Mouse (Mus musculus) limb, embryonic 14.5 days (tissue): ENCODE results near the gene Prkag1. TPM values are rescaled to one million over a fixed set of nuclear protein-coding genes. Genes with fewer than 3 reads are reported as not detected.

Experiments
- ATAC-seq: fragments of 200-750 bp; cut with Nextera tagmentation; 2 replicates; pipeline ENCODE4 v1.8.0; 2017; ENCODE audit warnings: low read depth, moderate number of reproducible peaks, moderate TSS enrichment; ENCODE audit not compliant: low FRiP score
- DNase-seq: peaks from one replicate; pipeline ENCODE4 v3.0.0-alpha.2; 2015; ENCODE audit warnings: low spot score
- H3K27ac ChIP-seq: fragments of 300-500 bp; sonication (generic); replicated peaks from 2 replicates; pipeline ENCODE4 v1.5.1; 2014; ENCODE audit warnings: low read depth, mild to moderate bottlenecking, low read length, moderate library complexity, mixed read lengths
- H3K27me3 ChIP-seq: fragments of 300-500 bp; sonication (generic); 2 replicates; pipeline ENCODE4 v1.6.1; 2014; ENCODE audit warnings: low read length, mixed read lengths; ENCODE audit not compliant: control insufficient read depth, insufficient read depth
- H3K36me3 ChIP-seq: fragments of 300-500 bp; sonication (generic); 2 replicates; pipeline ENCODE4 v1.6.1; 2014; ENCODE audit warnings: mild to moderate bottlenecking, low read length, moderate library complexity, mixed read lengths; ENCODE audit not compliant: control insufficient read depth, insufficient read depth
- H3K4me1 ChIP-seq: fragments of 300-500 bp; sonication (generic); 2 replicates; pipeline ENCODE4 v1.6.1; 2014; ENCODE audit warnings: antibody characterized with exemption, low read length, mixed read lengths; ENCODE audit not compliant: control insufficient read depth, insufficient read depth
- H3K4me2 ChIP-seq: fragments of 300-500 bp; sonication (generic); replicated peaks from 2 replicates; pipeline ENCODE4 v1.6.1; 2014; ENCODE audit warnings: low read depth, mild to moderate bottlenecking, low read length, moderate library complexity; ENCODE audit not compliant: severe bottlenecking
- H3K4me3 ChIP-seq: fragments of 300-500 bp; sonication (generic); replicated peaks from 2 replicates; pipeline ENCODE4 v1.5.1; 2014; ENCODE audit warnings: low read length
- H3K9ac ChIP-seq: fragments of 300-500 bp; sonication (generic); 2 replicates; pipeline ENCODE4 v1.6.1; 2014; ENCODE audit warnings: mild to moderate bottlenecking, low read depth, low read length, moderate library complexity; ENCODE audit not compliant: severe bottlenecking
- H3K9me3 ChIP-seq: fragments of 300-500 bp; sonication (generic); 2 replicates; pipeline ENCODE4 v1.6.1; 2016; ENCODE audit warnings: low read length; ENCODE audit not compliant: control insufficient read depth
- POLR2A ChIP-seq: fragments of 200-500 bp; IDR thresholded peaks from 2 replicates; pipeline ENCODE4 v1.8.0; 2012; ENCODE audit warnings: inconsistent platforms, mild to moderate bottlenecking, moderate library complexity, borderline replicate concordance; ENCODE audit not compliant: insufficient read depth, insufficient read length; ENCODE audit errors: extremely low read depth
- WGBS: fragments of 180-500 bp; shearing (Covaris S2); extraction: QIAGEN DNeasy Blood & Tissue Kit; methylation state at CpG from one replicate; pipeline ENCODE4 v1.1.7; 2014; 5-methylcytosine and 5-hydroxymethylcytosine counted together
- polyA plus RNA-seq, 2 experiments: library from polyadenylated mRNA; depleted of rRNA in 1 of 2; stranded (reverse) in 1 of 2; unstranded in 1 of 2; fragments of >200 nt; fragmentation: Nextera tagmentation in 1 of 2; extraction: Ambion mirVana in 1 of 2; gene quantifications; 2 replicates each; pipeline versions ENCODE4 v1.2.1 to v1.2.3; 2012 to 2014

Gene Prkag1
- polyA plus RNA-seq, 2 experiments: 82.3 to 93.7 TPM

DNA sequence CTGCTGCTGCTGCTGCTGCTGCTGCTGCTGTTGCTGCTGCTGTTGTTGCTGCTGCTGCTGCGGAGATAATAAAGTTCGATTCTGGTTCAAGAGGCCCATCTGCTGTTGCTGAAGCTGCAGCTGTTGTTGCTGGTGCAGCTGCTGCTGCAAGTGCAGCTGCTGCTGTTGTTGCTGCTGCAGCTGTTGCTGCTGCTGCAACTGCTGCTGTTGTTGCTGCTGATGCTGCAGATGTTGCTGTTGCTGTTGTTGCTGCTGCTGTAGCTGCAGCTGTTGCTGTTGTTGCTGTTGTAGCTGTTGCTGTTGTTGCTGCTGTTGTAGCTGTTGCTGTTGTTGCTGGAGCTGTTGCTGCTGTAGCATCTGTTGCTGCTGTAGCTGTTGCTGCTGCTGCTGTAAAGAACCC lies 13.8 kb upstream of the Prkag1 start:
- ATAC-seq (no peak), DNase-seq (no peak)
- no peaks in the 10 kb centered on the region for H3K9me3 ChIP-seq
- no peaks in the 10 kb centered on the region for H3K27me3 ChIP-seq
- no peak overlapping the region for H3K4me3 ChIP-seq
- H3K9ac ChIP-seq: no peak overlapping the region
- no peak for TF ChIP-seq POLR2A
- H3K27ac ChIP-seq: no peak overlapping the region
- H3K36me3 ChIP-seq: peaks cover 100% of the 10 kb centered on the region
- 91% methylated on average over 2 of the region's 2 CpGs for WGBS
- H3K4me1 ChIP-seq: no peaks in the 10 kb centered on the region
- no peak overlapping the region for H3K4me2 ChIP-seq

DNA sequence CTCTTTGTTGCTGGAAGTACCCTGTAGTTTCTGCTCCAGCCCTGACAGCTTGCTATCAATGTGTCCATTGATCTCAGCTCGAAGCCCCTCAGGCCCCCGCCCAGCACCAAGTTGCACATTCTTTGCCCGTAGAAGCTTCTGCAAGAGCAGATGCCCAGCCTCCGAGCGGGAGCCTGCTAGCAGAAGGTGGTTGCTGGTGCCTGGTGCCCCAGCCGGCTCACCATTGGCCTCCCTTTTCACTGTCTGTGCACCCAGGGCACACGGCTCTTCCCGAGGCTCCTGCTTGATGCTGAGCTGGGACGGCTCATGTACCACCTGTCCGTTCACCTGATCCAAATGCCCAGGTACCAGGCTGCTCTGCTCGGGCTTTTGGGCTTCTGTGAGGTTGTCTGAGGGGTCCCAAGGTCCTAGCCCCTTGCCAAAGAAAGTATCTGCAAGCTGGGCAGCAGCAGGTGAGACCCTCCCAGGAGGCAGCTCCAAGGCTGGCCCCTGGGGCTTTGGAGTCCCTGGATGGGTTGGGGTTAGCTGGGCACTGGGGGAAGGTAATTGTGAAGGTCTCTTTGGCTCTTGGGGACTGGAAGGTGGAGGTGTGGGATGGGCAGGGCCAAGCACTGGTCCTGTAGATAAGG lies 12.4 kb upstream of the Prkag1 start:
- Histone ChIP-seq H3K27me3 (no peaks in the 10 kb centered on the region), H3K4me1 (no peaks in the 10 kb centered on the region), H3K36me3 (peaks cover 100% of the 10 kb centered on the region), H3K9me3 (no peaks in the 10 kb centered on the region), H3K27ac (no peak overlapping the region), H3K9ac (no peak overlapping the region), H3K4me3 (no peak overlapping the region), H3K4me2 (no peak overlapping the region)
- ATAC-seq (no peak), DNase-seq (no peak)
- WGBS: 92% methylated on average over 11 of the region's 11 CpGs
- TF ChIP-seq POLR2A: no peak

DNA sequence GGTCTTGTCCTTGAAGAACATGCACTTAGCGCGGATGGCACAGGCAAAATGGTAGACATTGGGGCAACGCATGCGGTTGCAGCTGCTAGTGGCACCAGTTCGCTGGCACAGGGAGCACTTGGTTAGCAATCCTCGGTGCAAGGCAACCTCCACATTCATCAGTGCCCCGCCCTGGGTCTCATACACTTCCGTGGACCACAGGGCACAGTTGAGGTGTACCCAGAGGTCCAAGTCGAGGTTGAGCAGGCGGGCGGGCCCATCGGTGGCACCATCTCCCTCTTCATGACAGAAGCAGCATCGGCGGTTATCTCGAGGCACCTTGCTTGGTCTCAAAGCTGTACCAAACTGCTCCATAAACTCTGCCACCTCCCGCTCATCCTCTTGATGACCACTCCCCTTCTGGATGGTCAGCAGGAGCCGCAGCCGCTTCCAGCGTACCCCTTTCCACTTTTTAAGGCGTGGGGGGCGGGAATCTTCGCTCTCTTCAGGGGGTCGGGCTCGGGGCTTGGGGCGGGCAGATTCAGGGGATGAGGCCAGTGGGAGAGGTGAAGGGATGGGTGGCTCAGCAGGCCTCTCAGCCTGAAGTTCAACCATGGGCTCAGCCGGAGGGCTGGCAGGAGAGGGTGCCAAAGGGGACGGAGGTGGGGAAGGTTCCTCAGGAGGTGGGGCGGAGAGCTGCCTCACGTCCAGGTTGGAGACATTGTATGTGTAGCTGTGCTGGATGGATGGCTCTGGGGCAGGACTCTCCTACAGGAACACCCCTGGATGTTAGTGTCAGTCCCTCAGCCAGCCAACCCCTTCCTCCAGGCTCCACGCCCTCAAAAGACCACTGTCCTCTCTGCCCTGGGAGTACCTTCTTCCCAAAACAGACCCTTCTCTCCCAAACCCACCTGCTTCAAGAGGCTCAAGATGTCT lies 8.6 kb upstream of the Prkag1 start:
- WGBS: 92% methylated on average over 30 of the region's 30 CpGs
- Histone ChIP-seq H3K4me1 (no peaks in the 10 kb centered on the region), H3K27me3 (no peaks in the 10 kb centered on the region), H3K4me2 (no peak overlapping the region), H3K9ac (no peak overlapping the region), H3K9me3 (no peaks in the 10 kb centered on the region), H3K27ac (no peak overlapping the region), H3K4me3 (no peak overlapping the region), H3K36me3 (peaks cover 99% of the 10 kb centered on the region)
- ATAC-seq (no peak), DNase-seq (no peak)
- TF ChIP-seq POLR2A: no peak

DNA sequence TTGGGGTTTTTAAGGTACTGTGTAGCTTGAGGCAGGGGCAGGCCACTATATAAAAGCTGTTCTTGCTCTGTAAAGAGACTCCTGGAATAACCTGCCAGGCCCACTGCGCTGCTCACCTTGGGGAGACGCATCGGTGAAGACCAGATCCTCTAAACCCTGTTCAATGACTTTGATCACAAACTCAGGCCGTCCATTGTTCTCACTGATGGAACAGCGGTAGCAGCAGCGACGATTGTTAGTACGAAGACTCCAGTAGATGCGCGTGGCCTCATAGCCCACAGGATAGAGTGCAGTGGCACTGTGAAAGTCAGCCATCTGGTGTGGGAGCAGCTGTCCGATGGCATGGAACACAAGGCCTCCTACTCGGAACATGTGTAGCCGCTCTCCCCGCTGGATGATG lies 7.8 kb upstream of the Prkag1 start:
- Histone ChIP-seq H3K27ac (no peak overlapping the region), H3K9me3 (no peaks in the 10 kb centered on the region), H3K4me3 (no peak overlapping the region), H3K27me3 (no peaks in the 10 kb centered on the region), H3K4me1 (no peaks in the 10 kb centered on the region), H3K36me3 (peaks cover 99% of the 10 kb centered on the region), H3K9ac (no peak overlapping the region), H3K4me2 (no peak overlapping the region)
- ATAC-seq (no peak), DNase-seq (no peak)
- TF ChIP-seq POLR2A: no peak
- WGBS: 93% methylated on average over 14 of the region's 14 CpGs

DNA sequence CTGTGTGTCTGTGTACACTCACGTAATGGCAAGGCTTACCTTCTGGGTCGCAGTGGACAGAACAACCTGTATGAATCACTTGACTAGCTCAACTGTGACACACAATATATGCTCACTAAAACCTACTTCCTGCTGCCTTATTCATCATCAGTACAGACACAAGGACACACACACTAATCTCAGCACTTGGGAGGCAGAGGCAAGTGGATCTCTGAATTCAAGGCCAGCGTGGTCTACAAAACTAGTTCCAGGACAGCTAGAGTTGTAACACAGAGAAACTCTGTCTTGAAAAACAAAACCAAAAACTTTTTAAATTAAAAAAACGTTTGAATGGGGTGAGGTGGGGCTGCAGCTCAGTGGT lies 6.4 kb upstream of the Prkag1 start:
- WGBS: 78% methylated on average over 4 of the region's 4 CpGs
- Histone ChIP-seq H3K4me2 (no peak overlapping the region), H3K4me1 (no peaks in the 10 kb centered on the region), H3K4me3 (no peak overlapping the region), H3K9me3 (no peaks in the 10 kb centered on the region), H3K27me3 (no peaks in the 10 kb centered on the region), H3K9ac (no peak overlapping the region), H3K36me3 (peaks cover 99% of the 10 kb centered on the region), H3K27ac (no peak overlapping the region)
- DNase-seq (no peak), ATAC-seq (no peak)
- no peak for TF ChIP-seq POLR2A
